Mouse (Mus musculus) lung, embryonic 14.5 days (tissue): ENCODE data around the gene Gabarap. TPM values are rescaled to one million over a fixed set of nuclear protein-coding genes. Genes with fewer than 3 reads are reported as not detected.
"Not testable (repeated sequence)": the region's sequence is repeated elsewhere in the genome, so short reads cannot be mapped to it uniquely, and the experiment has no call there.

Source experiments
- ATAC-seq: fragments of 200-750 bp; cut with Nextera tagmentation; 2 replicates; pipeline ENCODE4 v1.8.0; 2017; ENCODE audit warnings: mild to moderate bottlenecking, moderate TSS enrichment, moderate library complexity; ENCODE audit not compliant: insufficient read depth
- DNase-seq: peaks from one replicate; pipeline ENCODE4 v3.0.0-alpha.2; 2015
- H3K27ac ChIP-seq: fragments of 300-500 bp; sonication (generic); 2 replicates; pipeline ENCODE4 v1.5.1; 2014; ENCODE audit warnings: low read depth, mild to moderate bottlenecking, moderate library complexity
- H3K27me3 ChIP-seq: fragments of 300-500 bp; sonication (generic); 2 replicates; pipeline ENCODE4 v1.6.1; 2014; ENCODE audit warnings: low read length, control low read depth; ENCODE audit not compliant: insufficient read depth
- H3K36me3 ChIP-seq: fragments of 300-500 bp; sonication (generic); 2 replicates; pipeline ENCODE4 v1.6.1; 2014; ENCODE audit warnings: control low read depth; ENCODE audit not compliant: insufficient read depth
- H3K4me1 ChIP-seq: fragments of 300-500 bp; sonication (generic); 2 replicates; pipeline ENCODE4 v1.6.1; 2014; ENCODE audit warnings: antibody characterized with exemption, control low read depth; ENCODE audit not compliant: insufficient read depth
- H3K4me2 ChIP-seq: fragments of 300-500 bp; sonication (generic); 2 replicates; pipeline ENCODE4 v1.6.1; 2014; ENCODE audit warnings: mild to moderate bottlenecking
- H3K4me3 ChIP-seq: fragments of 300-500 bp; sonication (generic); 2 replicates; pipeline ENCODE4 v1.5.1; 2014; ENCODE audit warnings: low read depth, low read length
- H3K9ac ChIP-seq: fragments of 300-500 bp; sonication (generic); 2 replicates; pipeline ENCODE4 v1.6.1; 2014
- H3K9me3 ChIP-seq: fragments of 300-500 bp; sonication (generic); 2 replicates; pipeline ENCODE4 v1.6.1; 2016; ENCODE audit warnings: low read depth, low read length, control low read depth
- CTCF ChIP-seq: IDR thresholded peaks from 2 replicates; pipeline ENCODE4 v1.5.1; 2016; ENCODE audit warnings: antibody characterized with exemption, low read depth
- WGBS: fragments of 180-500 bp; shearing (Covaris S2); extraction: QIAGEN DNeasy Blood & Tissue Kit; methylation state at CpG from one replicate; pipeline ENCODE4 v1.1.7; 2014; 5-methylcytosine and 5-hydroxymethylcytosine counted together
- polyA plus RNA-seq: library from polyadenylated mRNA; unstranded; fragments of >200 nt; fragmentation: Nextera tagmentation; extraction: Ambion mirVana; gene quantifications from 2 replicates; pipeline ENCODE4 v1.2.1, GENCODE M21; 2014

Gene Gabarap
- polyA plus RNA-seq, 1 experiment from 2014 or later, result 444 TPM

DNA sequence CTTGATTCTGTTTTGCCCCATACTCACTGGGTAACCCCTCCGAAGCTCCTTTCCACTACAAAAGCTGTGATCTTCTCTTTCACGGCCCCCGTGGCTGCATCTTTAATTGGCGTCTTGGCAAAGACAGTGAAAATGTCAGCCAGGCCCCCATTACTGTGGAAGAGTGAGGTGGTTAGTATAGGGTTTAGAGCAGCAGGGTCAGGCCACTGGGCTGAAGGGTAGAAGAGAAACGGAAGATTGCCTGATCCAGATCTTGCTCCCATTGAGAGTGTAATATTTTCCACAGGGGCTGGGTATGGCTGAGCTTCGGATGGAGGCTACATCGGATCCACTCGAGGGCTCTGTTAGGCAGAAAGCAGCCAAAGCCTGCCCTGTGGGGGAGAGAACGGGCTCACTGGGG lies 22.0 kb downstream of the Gabarap start:
- no peak overlapping the region for H3K9ac ChIP-seq
- H3K36me3 ChIP-seq, result peaks cover 62% of the 10 kb centered on the region
- ATAC-seq, result no peak
- TF ChIP-seq CTCF, result no peak
- no peaks in the 10 kb centered on the region for H3K27me3 ChIP-seq
- H3K27ac ChIP-seq, result no peak overlapping the region
- WGBS, result 85% methylated on average over 9 of the region's 9 CpGs
- H3K4me1 ChIP-seq, result 0 out of 2 replicates have a peak, but pooled peaks cover 7% of the 10 kb centered on the region
- no peak overlapping the region for H3K4me2 ChIP-seq
- DNase-seq, result no peak
- no peaks in the 10 kb centered on the region for H3K9me3 ChIP-seq
- no peak overlapping the region for H3K4me3 ChIP-seq

DNA sequence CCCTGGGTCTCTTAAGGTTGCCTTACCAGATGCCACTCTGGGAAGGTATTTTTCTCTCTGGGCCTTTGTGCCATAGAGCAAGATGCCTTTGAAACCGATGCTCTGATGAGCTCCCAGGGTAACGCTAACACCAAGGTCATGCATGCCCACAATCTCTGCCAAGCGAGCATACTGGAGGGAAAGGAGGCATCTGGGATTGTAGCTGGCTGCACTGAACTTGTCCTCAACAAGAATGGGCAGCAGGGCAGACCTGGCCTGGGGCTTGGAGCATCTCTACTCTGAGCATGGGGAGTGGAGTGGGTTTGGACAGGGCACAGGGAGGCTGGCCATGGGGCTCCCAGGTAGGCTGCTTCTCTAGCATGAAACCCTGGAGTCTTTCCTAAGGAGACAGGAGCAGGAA lies 22.5 kb downstream of the Gabarap start:
- H3K27ac ChIP-seq, result no peak overlapping the region
- TF ChIP-seq CTCF, result no peak
- peaks cover 57% of the 10 kb centered on the region for H3K36me3 ChIP-seq
- ATAC-seq, result no peak
- no peak overlapping the region for H3K9ac ChIP-seq
- no peak for DNase-seq
- no peak overlapping the region for H3K4me3 ChIP-seq
- H3K4me2 ChIP-seq, result no peak overlapping the region
- no peaks in the 10 kb centered on the region for H3K9me3 ChIP-seq
- no peaks in the 10 kb centered on the region for H3K27me3 ChIP-seq
- 0 out of 2 replicates have a peak, but pooled peaks cover 7% of the 10 kb centered on the region for H3K4me1 ChIP-seq
- 80% methylated on average over 3 of the region's 3 CpGs for WGBS

DNA sequence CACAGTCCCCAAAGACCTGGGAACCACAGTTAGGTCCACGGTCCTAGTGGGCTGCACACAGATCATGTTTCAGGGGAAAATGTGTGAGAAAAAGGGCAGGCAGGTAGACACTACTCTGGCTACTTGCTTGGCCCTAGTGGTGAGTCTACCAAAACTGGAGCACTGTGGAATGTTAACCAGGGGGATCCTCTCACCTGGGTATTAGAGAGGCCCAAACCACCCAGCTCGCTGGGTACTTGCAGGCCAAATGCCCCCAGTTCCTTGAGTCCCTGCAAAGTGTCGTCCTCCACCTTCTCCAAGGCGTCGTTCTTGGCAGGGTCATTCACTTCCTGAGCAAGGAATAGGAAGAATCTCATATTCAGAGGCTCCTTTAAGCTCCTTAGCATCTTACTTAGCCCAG lies 23.1 kb downstream of the Gabarap start:
- no peak overlapping the region for H3K9ac ChIP-seq
- H3K36me3 ChIP-seq, result peaks cover 51% of the 10 kb centered on the region
- no peak for ATAC-seq
- H3K27me3 ChIP-seq, result no peaks in the 10 kb centered on the region
- TF ChIP-seq CTCF, result no peak
- DNase-seq, result no peak
- no peaks in the 10 kb centered on the region for H3K9me3 ChIP-seq
- 54% methylated on average over 5 of the region's 5 CpGs for WGBS
- peaks cover 8% of the 10 kb centered on the region for H3K4me1 ChIP-seq
- 0 out of 2 replicates have a peak overlapping the region, but pooled peaks have one; percentile 54 for H3K4me3 ChIP-seq
- peak overlapping the region; percentile 82 for H3K4me2 ChIP-seq
- no peak overlapping the region for H3K27ac ChIP-seq

DNA sequence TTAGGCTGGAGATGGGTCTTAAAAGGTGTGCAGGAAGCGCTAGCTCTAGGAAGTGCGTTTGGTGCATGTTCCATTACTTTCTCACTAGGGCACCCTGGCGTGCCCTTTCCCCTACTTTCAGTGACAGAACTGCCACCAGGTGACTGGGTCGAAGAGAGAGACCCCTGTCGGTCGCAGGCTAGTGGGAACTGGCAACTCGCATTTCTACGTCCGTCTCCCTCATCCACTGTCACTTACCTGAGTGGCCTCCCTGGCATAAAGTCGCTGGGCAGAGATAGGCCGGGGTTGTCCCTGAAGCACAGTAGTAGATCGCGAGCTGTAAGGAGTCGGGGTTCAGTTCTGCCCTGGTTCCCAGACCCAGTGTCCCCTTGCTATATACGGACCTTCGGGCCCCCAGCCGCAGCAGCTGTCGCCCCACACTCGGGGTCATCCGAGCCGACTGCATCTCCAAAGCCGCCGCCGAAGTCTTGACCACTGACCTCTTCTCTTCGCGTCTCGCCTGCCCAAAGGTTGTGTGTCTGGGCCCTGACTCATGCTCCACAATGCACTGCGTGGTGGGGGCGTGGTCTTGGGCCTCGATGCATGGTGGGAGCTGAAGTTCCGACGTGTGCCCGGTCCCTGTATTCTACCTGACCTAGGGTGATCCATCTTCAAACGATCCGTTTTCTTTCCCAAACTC lies 24.1 kb downstream of the Gabarap start, which contains the start of gene Acadvl:
TSS of gene Acadvl (minus strand) at position 532 of the 679 bp plus-strand sequence.
- peaks cover 41% of the 10 kb centered on the region for H3K36me3 ChIP-seq
- TF ChIP-seq CTCF, result peak; percentile 62
- no peaks in the 10 kb centered on the region for H3K27me3 ChIP-seq
- H3K4me2 ChIP-seq, result peak within 1 kb of the TSS; percentile 82
- no peaks in the 10 kb centered on the region for H3K9me3 ChIP-seq
- H3K9ac ChIP-seq, result peak within 1 kb of the TSS; percentile 69
- ATAC-seq (peak; percentile 76), DNase-seq (peak; percentile 92)
- H3K4me1 ChIP-seq, result peaks cover 14% of the 10 kb centered on the region
- H3K27ac ChIP-seq, result peak within 1 kb of the TSS; percentile 48; the same call in 1 of the 2 replicates
- peak within 1 kb of the TSS; percentile 54 for H3K4me3 ChIP-seq
- WGBS, result under 1% methylated on average over 35 of the region's 35 CpGs

DNA sequence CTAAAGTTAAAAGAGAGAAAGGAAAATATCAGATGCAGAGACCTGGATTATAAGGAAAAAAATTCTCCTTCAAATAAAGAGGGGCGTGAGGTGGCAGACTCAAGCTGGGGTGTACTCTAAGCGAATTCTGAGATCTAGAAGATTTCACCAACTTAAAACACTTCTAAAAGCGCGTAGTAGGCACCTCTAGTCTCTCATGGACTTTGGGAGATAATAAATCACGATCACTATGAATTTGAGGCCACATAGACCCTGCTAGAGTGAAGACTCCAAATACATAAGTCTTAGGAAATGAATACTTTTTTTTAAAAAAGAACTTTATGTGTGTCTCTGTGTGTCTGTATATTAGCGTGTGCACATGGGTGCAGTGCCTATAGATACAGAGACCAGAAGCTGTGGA lies 24.7 kb downstream of the Gabarap start:
- H3K4me2 ChIP-seq, result peak overlapping the region; percentile 82
- H3K36me3 ChIP-seq, result peaks cover 35% of the 10 kb centered on the region
- H3K4me3 ChIP-seq, result peak overlapping the region; percentile 54
- H3K9ac ChIP-seq, result no peak overlapping the region
- peaks cover 14% of the 10 kb centered on the region for H3K4me1 ChIP-seq
- DNase-seq (no peak), ATAC-seq (no peak)
- no peak for TF ChIP-seq CTCF
- H3K27me3 ChIP-seq, result no peaks in the 10 kb centered on the region
- no peak overlapping the region for H3K27ac ChIP-seq
- 65% methylated on average over 6 of the region's 6 CpGs for WGBS
- no peaks in the 10 kb centered on the region for H3K9me3 ChIP-seq

DNA sequence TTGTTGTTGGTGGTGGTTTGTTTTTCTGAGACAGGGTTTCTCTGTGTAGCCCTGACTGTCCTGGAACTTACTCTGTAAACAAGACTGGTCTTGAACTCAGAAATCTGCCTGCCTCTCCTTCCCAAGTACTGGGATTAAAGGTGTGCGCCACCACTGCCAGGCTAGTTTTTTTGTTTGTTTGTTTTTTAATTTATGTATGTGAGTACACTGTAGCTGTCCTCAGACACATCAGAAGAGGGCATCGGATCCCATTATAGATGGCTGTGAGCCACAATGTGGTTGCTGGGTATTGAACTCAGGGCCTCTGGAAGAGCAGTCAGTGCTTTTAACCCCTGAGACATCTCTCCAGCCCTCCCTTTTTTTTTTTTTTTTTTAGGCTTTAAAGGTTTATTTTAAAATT lies 25.2 kb downstream of the Gabarap start:
- WGBS, result 80% methylated on average over 2 of the region's 2 CpGs
- not testable (repeated sequence) for ATAC-seq, H3K4me2 ChIP-seq

DNA sequence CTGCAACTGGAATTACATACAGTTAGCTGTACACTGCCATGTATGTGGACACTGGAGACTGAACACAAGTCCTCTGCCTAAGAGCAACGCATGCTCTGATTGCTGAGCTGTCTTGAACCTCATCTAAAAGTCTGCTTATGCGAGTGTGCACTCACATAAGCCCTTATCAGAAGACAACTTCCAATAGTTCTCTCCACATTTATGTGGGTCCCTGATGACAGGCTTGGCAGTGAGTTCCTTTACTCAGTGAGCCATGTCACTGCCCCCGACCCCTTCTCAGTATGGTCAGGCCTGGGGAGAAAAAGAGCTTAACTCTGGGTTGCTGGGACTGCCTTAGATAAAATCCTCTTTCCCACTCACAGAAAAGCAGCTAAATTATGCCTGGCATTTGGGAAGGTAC lies 25.7 kb downstream of the Gabarap start, which contains the start of gene Dlg4:
TSS of gene Dlg4 (plus strand) at position 274 of the 400 bp plus-strand sequence.
- H3K9ac ChIP-seq, result peak within 1 kb of the TSS; percentile 80
- peaks cover 25% of the 10 kb centered on the region for H3K36me3 ChIP-seq
- DNase-seq, result no peak
- H3K27me3 ChIP-seq, result no peaks in the 10 kb centered on the region
- 69% methylated on average over 3 of the region's 3 CpGs for WGBS
- no peak for TF ChIP-seq CTCF
- no peaks in the 10 kb centered on the region for H3K9me3 ChIP-seq
- ATAC-seq, result no peak
- peak within 1 kb of the TSS; percentile 38; the same call in 1 of the 2 replicates for H3K27ac ChIP-seq
- peak within 1 kb of the TSS; percentile 66; the same call in 1 of the 2 replicates for H3K4me3 ChIP-seq
- peaks cover 14% of the 10 kb centered on the region for H3K4me1 ChIP-seq
- peak within 1 kb of the TSS; percentile 93 for H3K4me2 ChIP-seq

More for the DNA sequence above, 25.2 kb downstream of the Gabarap start:
- DNase-seq, H3K27ac ChIP-seq, H3K27me3 ChIP-seq, H3K4me3 ChIP-seq, H3K9me3 ChIP-seq, H3K9ac ChIP-seq: not testable (repeated sequence)
- peaks cover 14% of the 10 kb centered on the region for H3K4me1 ChIP-seq
- peaks cover 30% of the 10 kb centered on the region for H3K36me3 ChIP-seq
